Mouse (Mus musculus) gonadal fat pad, adult 2 months (tissue): ENCODE measurements around the gene Abhd17c. TPM values are rescaled to one million over a fixed set of nuclear protein-coding genes. Genes with fewer than 3 reads are reported as not detected.
A peak's percentile ranks its signal among the peaks of the same experiment; 100 is the strongest.

Experiments
- DNase-seq: peaks from one replicate; pipeline ENCODE4 v3.0.0-alpha.2; 2012; ENCODE audit warnings: low read depth
- polyA plus RNA-seq: library from polyadenylated mRNA; depleted of rRNA; stranded (reverse); fragments of >200 nt; gene quantifications from 2 replicates; pipeline ENCODE4 v1.2.3, GENCODE M21; 2012

Gene Abhd17c
- polyA plus RNA-seq, 1 experiment: 35.4 TPM

DNA sequence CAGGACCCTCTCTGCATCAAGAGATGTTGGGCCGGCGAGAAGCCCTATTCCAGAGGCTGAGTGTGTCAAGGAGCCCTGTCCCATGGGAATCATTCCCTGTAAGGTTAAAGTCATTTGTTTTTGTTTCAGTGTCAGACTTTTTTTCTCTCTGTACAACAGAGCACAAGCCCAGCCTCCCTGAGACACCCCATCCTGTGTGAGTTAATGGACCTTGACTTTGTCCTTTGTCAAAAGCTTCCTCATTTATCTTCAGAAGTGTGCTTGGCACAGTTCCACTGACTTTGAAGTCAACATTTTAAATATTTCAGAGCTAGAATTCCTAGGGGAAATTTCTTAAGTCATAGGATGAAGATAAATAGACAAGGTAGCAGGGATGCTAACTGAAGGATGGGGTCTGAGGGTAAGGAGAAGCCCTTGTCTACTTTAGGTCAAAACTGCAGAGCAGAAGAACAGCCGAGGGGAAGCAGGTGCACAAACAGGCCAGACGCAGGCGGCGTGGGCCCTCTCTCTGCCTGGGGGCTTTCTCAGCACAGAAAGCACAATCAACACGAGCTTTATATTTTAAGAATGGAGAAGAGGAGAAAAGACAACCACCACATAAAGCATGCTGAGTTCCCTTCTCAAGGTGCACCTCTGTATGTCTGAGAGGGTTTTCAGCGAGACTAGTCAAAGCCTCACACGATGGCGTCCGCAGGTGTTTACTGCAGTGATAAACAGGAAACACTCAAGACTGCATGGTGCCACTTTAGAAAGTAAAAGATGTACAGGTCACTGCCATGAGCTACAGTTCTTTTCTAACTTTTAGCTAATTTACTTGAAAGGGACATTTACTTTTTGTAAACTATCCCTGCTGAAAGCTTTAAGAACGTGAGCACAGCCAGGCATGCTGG is 32.2 kb downstream of the Abhd17c start:
- DNase-seq: no peak

DNA sequence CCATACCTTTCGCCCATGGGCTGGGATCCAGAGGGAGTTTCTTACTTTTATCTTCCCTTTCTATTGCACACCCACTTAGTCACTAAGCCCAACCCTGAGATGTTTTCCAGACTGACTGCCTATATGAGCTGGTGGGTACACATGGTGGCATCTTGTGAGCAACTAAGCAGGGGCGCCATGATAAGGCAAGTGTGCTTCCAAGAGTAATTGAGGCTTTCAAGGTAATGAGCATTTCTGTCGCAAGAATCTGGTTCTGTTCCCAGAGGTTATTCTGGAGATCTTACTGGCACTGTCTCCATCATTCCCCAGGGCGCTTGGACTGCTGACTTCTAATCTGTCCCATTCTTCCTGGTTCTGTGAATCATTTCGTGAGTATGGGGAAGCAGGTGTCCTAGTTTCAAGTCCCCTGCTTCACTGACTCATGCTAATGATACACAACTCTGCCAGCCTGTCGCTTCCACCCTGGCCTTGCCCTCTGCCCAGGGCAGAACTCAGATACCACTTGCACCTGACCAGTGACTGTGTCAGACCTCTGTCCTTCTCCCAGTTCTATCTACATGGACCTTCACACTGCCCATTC is 34.1 kb downstream of the Abhd17c start:
- DNase-seq: peak; percentile 87

DNA sequence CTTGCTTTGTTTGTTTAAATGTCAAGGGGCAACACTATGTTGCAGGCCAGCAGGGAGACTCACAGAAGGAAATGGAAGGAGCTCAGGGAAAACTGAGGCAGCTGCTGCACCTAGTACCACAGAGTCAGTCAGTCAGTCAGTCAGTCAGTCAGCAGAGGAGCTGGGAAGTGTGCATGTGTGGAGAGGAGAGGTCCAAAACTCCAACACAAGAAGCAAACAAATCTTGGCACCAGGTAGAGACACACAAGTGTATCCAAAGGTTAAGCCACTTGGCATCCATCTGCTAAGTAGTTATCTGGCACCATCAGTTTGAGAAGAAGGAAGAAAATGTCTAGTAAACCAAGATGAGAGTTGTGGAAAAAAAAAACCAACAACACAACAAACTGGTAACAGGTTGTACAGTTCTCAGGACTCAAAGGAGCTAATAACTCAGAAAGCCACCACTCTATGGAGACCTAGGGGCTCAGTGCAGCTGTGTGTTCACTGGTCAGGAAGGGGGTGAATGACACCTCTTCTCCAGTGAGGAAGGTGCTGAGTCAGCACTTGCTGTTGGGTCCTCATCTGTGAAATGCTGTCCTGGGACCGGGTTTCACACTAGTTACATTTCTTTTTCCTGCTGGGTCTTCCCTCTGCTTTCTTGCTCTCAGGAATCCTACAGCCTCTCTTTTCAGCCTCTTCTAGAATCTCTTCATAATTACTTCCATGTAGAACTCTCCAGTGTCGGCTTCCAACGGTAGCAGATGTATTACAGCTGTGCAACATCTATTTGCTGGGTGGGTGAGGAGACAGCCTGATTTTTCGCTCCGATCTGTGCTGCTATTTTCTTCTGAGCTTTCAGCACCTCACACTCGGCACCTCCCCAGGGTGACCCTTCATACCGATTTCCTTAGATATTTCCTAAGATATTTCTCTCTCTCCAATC is 34.8 kb downstream of the Abhd17c start:
- DNase-seq: no peak

DNA sequence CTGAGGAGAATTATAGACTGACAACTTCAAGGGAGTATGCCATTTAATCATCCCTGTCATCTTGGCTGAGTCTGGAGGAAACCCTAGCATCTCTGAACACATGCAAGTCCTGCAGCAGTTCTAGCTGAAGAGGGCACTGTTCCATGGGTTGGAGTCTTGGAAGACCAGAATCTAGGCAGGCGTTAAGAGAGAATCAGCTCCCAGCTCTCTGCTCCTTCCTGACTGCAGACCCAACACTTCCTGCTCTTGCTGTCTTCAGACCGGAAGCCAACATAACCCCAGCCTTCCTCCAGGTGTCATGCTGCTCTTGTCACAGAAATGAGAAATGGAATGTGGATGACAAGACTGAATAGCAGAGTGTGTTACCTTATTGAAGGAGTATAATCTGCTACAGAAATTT is 36.3 kb downstream of the Abhd17c start:
- no peak for DNase-seq

DNA sequence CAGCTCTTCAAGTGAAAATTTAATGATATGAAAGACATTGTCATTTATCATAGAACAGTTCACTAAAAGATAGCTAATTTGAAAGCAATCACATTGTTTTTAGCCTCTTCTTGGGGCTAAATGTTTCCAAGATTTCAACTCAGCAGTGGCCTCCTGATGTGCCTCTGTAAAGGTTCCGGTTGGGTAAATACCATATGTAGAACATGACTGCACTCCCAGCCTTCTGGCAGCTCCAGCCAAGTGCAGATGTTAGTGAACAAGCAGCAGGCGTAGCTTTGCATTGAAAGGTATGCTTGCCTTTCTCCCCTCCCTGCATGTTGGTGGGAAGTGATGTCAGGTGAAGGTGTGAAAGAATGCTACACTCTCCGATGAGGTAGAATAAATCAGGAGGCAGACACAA is 36.9 kb downstream of the Abhd17c start:
- DNase-seq: no peak

DNA sequence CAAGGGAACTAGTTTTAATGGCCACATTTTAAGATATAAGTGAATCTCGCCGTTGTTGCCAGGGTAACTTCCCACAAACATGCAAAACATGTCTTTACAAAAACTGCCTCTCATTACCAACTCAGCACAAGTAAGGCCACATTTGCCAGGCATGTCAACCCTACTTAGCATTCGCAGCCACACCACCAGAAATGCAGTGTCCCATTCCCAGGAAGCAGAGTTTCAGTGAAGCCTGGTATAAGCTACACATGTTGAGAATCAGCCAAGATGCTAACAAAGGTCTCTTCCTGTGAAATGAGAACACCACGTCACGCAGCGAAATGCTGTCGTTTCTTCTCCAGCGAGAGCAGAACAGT is 38.7 kb downstream of the Abhd17c start:
- DNase-seq: no peak

DNA sequence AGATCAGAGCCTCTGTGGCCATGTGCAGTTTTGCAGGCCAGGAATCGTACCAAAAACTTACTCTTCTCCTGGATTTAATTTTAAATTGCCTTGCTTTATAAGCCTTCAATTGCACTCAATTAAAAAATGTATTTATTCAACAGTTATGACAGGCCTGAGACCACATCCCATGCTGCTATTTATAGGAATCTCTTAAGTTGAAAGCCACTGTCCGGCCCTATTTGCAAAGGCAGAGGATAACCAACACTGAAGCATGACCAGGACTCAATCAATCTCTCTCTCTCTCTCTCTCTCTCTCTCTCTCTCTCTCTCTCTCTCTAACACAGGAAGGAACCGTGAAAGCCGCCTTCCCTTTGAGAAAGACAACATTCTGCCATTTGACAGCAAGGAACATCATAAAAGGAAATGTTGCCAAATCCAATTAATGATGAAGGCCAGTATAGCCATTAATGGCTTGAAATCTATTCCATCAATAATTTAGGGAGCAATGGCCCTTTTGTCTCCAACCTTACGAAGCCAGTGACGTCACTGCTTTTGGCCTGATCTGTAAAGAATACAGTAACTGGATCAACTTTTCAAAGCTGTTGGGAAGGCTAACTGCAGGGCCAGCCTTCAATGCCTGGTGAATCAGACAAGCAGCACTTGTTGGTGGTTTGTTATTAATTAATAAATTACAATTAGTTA is 39.2 kb downstream of the Abhd17c start:
- DNase-seq: no peak

DNA sequence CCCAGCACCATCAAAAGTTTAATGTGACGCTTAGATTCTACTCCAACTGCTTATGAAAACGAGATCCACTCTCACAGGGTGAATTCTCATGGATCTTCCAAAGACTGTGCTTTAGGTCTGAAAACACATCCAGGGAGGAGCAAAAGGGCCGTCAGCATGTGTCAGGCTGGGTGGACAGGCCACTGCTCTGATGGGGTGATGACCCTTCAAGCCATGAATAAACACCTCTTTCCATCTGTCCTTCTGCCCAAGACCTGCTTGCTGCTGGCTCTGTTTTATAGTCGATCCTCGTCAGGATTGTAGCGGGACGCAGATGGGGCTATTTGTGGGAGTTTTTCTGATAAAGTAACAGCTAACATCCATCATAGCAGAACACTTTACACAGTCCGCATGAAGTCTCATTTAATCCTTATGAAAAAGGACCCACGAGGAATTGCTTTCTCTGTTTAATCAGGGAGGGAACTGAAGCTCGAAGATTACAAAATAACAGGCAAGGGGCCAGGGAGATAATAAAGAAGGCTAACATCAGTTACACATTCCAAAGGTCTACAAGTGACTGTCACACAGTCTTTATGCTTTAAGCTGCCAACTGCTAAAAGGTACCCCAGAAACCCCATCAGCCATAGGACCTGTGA is 39.9 kb downstream of the Abhd17c start:
- DNase-seq: no peak

DNA sequence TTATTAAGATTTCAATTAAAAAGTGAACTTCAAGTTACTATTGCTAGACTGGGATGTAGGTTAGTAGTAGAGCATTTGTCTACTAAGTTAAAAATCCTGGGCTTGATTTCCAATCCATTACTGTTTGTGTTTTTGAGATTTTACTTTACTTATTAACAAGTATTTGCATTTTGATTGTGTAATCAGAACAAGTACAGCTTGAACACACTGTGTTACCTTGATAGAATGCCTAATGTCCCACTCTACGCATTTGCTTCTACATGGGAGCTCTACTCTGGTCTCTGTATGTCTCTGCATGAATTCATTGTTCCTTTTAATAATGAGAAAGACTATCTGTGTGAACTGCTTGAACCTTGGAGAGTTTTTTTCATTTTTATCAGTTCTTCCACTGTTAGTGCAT is 44.8 kb downstream of the Abhd17c start:
- DNase-seq: no peak

DNA sequence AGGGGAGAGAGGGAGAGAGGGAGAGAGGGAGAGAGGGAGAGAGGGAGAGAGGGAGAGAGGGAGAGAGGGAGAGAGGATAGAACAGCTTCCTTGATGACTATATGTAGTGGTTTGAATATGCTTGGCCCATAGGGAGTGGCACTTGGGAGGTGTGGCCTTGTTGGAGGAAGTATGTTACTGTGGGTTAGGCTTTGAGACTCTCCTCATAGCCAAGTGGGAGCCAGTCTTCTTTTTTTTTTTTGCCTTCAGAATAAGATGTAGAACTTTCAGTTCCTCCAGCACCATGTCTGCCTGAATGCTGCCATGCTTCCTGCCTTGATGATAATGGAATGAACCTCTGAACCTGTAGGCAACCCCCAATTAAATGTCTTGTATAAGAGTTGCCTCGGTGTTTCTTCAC is 49.1 kb downstream of the Abhd17c start:
- DNase-seq: no peak

DNA sequence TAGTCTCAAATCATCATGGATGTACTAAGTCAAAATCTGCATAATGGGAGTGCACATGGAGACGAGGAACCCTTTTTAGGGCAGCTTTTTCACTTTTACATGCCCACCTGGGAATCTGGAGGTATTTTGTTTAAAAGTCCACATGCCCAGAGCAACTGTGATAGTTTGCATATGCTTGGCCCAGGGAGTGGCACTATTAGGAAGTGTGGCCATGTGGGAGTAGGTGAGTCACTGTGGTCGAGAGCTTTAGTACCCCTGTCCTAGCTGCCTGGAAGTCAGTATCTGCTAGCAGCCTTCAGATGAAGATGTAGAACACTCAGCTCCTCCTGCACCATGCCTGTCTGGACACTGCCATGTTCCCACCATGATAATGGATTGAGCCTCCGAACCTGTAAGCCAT is 51.0 kb downstream of the Abhd17c start:
- DNase-seq: no peak

DNA sequence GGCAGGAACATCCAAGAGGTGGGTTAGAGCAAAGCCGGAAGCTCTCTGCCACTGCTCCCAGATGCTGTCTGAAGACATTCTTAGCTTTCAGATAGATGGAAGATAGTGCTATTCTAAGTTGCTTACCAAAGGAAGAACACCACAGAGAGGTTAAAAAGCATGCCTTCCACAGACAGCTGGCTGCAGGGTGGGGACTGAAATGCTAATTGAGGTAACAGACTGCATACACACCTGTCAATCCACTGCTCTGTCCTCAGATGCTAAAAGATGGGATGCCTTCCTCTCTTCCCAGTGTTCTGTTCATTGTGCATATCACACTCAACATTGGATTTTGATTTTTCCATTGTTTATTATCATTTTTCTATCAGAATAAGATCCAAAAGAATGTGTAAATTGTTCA is 53.6 kb downstream of the Abhd17c start:
- DNase-seq: no peak

DNA sequence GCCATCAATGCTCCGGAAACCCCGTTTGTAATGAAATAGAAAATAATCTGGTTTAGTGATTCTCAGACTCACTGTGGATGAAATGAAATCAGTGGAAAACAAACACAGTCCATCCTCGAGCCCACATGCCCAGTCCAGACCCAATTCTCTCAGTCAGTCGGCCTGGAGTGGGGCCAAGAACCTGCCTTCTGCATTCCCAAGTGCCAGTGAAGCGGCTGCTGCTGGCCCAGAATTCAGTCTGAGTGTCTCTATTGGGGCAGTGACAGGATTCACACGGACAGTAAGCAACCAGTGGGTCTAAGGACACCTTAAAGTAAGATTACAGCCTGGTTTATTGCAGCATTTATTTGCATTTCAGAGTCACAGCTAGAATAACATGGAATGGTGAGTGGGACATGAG is 55.2 kb downstream of the Abhd17c start:
- DNase-seq: no peak

DNA sequence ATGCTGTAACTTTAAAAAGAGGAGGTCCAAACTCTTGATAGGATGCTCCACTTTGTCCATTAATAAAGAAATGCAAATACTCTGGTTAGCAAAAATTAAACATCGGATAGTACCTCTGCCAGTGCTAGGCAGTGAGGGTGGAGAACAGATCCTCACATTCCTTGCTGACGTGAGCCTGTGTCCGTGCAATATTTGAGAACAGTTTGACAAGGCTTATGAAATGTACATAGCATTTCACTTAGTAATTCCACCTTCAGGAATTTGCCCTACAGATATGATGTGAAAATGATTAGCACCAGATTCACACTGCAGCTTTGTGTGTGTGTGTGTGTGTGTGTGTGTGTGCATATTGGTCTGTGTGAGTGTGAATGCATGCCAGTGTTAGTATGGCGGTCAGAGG is 60.9 kb downstream of the Abhd17c start:
- DNase-seq: no peak

DNA sequence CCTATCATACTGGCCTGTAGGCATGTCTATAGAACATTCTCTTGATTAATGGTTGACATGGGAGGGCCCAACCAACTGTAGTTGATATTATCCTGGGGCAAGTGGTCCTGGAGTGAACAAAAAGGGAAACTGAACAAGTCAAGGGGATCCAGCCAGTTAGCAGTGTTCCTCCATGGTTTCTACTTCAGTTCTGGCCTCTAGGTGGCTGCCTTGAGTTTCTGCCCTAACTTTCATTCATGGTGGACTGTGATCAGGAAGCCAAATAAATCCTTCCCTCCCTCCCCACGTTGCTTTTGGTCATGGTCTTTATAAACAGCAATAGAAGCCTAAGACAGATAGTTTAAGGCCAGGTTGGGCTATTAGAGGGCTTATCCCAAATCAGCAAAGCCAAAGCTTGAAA is 61.9 kb downstream of the Abhd17c start:
- no peak for DNase-seq

DNA sequence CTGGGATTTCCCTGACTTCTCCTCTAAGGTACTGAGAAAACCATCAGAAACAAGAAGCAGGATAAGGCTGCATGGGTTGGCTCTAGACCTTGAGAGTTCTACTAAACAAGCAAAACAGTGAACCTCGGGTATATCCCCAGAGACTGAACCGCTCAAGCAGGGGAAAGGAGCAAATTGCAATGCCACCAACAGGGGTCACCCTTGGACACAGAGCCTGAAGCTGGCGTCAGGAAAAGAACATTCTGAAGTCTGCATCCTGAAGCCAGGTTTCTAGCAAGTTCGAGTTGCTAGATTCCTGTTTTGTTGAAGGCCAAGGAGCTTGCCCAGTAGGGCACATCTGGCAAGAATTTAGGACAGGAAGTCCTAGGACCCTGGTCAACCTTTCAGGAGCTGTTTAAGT is 62.7 kb downstream of the Abhd17c start:
- no peak for DNase-seq

DNA sequence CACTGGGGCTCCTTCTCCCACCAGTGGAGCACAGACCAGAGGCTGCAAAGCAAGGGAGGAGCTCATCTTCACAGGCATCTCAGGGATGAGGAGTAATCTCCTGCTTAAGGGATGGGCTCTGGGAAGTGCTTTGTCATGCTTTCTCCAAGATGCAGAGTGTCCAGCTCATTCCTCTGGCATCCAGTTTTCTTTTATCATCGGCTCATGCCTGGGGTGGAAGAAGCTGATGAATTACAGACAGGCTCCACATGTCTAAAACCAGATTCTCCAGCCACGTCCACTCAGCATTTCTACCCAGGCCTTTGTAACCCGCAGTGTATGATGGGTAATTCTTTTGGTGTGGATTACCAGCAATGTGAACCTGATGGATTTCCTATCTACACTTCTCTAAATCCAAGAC is 63.5 kb downstream of the Abhd17c start:
- no peak for DNase-seq

DNA sequence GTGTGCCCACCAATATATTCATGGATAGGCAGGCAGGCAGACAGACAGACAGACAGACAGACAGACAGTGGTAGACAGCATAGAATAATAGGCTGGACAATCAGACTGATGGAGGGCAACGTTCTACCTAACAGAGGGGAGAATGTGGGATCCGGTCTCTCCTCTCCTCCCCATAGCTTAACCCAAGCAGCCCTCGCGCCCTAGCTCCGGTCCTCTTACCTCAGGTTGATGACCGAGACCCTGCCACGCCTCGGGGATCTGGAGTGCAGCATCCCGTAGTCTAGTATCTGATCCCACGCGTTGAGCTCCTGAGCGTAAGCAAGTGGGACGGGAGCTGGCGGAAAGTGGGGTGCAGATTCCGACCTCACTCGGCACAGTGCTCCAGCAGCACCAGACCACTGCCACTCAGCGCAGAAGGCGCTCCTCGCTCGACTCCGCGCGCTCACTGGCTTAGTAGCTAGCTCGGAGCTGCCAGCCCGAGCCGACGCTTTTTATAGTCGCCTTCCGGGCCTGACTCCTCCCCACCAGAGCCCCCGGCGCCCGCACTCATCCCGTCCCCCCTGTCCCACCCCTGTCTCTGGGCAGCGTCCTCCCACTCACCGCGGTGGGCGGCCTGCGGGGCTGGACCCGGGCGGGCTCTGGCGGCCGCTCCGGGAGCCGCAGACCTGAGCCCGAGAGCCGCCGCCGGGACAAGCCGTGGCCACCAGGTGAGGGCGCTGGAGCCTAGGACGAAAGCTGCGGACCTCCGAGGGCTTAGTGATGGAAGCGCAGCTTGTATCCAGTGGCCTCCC is 65.5 kb downstream of the Abhd17c start, which contains the start of gene Cemip:
Gene Cemip (minus strand): TSS at position 464 of the 791 bp plus-strand sequence.
- DNase-seq: no peak

DNA sequence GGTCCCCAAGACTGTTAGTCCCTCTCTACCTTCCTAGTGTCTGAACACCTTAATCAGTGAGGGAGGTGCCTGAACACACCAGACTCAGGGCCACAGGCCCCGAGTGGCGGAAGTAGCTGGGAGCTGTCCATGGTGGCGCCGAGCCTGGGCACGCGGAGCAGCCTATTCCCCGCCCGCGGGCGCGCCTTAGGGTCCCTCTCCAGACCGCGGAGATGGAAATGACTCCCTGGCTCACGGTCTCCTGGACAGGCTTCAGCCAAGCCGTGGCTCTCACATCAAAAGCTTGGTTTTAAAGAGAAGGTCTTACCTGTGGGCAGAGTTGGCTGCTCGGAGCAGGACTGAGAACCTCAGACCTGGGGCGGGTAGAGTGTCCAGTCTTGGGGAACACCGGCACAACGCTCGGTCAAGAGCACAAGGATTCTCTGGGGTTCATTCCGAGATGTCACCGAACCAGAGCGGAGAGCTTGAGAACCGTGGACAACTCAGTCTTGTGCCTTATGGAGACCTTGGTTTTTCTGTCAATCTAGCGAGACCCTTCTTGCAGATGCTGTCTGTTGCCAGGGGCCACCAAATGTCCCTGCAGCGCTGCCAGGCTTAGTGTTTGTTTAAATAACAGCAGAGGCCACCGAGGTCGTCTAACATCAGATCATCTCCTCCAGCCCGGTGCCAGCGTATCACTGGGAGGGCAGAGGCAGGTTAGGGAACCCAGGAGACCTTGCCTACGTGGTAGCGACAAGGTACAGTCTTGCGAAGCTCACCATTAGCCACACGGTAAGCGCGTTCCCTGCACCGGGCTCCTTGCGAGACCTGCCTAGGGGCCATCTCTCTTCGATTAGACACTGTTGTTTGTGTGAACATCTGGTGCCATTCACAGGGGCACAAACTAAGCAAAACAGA is 66.4 kb downstream of the Abhd17c start:
- DNase-seq: no peak
